Mouse (Mus musculus) C2C12 (cell line): Measurements from ENCODE around the gene Bcr. TPM values are rescaled to one million over a fixed set of nuclear protein-coding genes. Genes with fewer than 3 reads are reported as not detected.

Experiments used
- H3K27me3 ChIP-seq: one replicate; pipeline ENCODE4 v1.6.1; 2011; ENCODE audit not compliant: control insufficient read depth, insufficient read depth, insufficient read length
- H3K36me3 ChIP-seq: one replicate; pipeline ENCODE4 v1.6.1; 2011; ENCODE audit not compliant: control insufficient read depth, insufficient read depth
- H3K4me3 ChIP-seq: one replicate; pipeline ENCODE4 v1.5.1; 2011; ENCODE audit warnings: mild to moderate bottlenecking, control low read depth; ENCODE audit not compliant: poor library complexity, insufficient read depth, severe bottlenecking
- H3K79me2 ChIP-seq: one replicate; pipeline ENCODE4 v1.6.1; 2011; ENCODE audit not compliant: control insufficient read depth, insufficient read depth
- H3K79me3 ChIP-seq: one replicate; pipeline ENCODE4 v1.6.1; 2011; ENCODE audit warnings: low read depth, control low read depth
- H3ac ChIP-seq: one replicate; pipeline ENCODE3; 2011; ENCODE audit warnings: low read depth; ENCODE audit not compliant: control insufficient read depth, insufficient read length
- CEBPB ChIP-seq: IDR thresholded peaks from one replicate; pipeline ENCODE4 v1.6.1; 2011; ENCODE audit warnings: low read depth, mild to moderate bottlenecking, control low read depth, moderate library complexity
- CTCF ChIP-seq: IDR thresholded peaks from one replicate; pipeline ENCODE4 v1.5.1; 2011; ENCODE audit not compliant: control insufficient read depth, insufficient read depth, insufficient read length
- FOSL1 ChIP-seq: IDR thresholded peaks from one replicate; pipeline ENCODE4 v1.8.0; 2011; ENCODE audit warnings: mild to moderate bottlenecking, low read length; ENCODE audit not compliant: poor library complexity, insufficient read depth, severe bottlenecking
- MAX ChIP-seq: IDR thresholded peaks from one replicate; pipeline ENCODE4 v1.6.1; 2011; ENCODE audit warnings: mild to moderate bottlenecking, control low read depth
- MYOD1 ChIP-seq: IDR thresholded peaks from one replicate; pipeline ENCODE4 v1.6.1; 2011; ENCODE audit warnings: low read depth; ENCODE audit not compliant: control insufficient read depth, insufficient read length
- MYOG ChIP-seq: IDR thresholded peaks from one replicate; pipeline ENCODE4 v1.6.1; 2011; ENCODE audit not compliant: control insufficient read depth, insufficient read length; ENCODE audit errors: extremely low read depth
- USF1 ChIP-seq: IDR thresholded peaks from one replicate; pipeline ENCODE4 v1.6.1; 2011; ENCODE audit warnings: low read depth, mild to moderate bottlenecking, control low read depth, moderate library complexity
- polyA plus RNA-seq: library from polyadenylated mRNA; unstranded; fragments of >200 nt; fragmentation: generic; extraction: Trizol; gene quantifications from one replicate; pipeline ENCODE4 v1.2.1, GENCODE M21; 2012; ENCODE audit warnings: missing spikeins

Bcr gene
- polyA plus RNA-seq, 1 experiment = 16.1 TPM

GRCm38 (mm10) chr10:75111446-75112201 is 51.2 kb downstream of the Bcr start:
- Histone ChIP-seq H3K36me3 (peaks cover 9% of the 10 kb centered on the region), H3ac (no peak overlapping the region), H3K27me3 (no peaks in the 10 kb centered on the region), H3K4me3 (no peak overlapping the region), H3K79me2 (peaks cover 94% of the 10 kb centered on the region), H3K79me3 (peaks cover 38% of the 10 kb centered on the region)
- TF ChIP-seq FOSL1 (no peak), CEBPB (no peak), MYOG (no peak), MAX (no peak), MYOD1 (no peak), CTCF (no peak), USF1 (no peak)

DNA sequence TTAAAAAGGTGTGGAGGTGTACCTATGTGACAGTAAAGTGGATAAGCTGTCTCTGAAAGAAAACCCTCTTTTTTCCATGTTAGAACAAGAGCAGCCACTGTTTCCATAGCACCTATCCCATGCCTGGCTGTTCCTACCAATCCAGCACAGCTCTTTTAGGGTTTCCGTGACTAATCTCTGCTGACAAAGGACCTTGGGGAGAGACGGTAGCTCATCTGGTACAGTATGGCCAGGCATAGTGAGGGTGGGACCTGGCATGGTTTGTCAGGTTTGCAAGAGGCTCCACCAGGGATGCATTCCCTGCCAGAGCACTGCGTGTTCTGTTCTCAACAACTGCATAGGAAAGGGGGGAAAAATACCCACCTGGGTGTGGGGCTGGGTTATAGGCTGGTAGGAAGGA is 52.0 kb downstream of the Bcr start:
- Histone ChIP-seq H3K79me2 (peaks cover 94% of the 10 kb centered on the region), H3ac (no peak overlapping the region), H3K79me3 (peaks cover 38% of the 10 kb centered on the region), H3K4me3 (no peak overlapping the region), H3K27me3 (no peaks in the 10 kb centered on the region), H3K36me3 (peaks cover 9% of the 10 kb centered on the region)
- TF ChIP-seq CEBPB (no peak), FOSL1 (no peak), CTCF (no peak), MAX (no peak), MYOD1 (no peak)

DNA sequence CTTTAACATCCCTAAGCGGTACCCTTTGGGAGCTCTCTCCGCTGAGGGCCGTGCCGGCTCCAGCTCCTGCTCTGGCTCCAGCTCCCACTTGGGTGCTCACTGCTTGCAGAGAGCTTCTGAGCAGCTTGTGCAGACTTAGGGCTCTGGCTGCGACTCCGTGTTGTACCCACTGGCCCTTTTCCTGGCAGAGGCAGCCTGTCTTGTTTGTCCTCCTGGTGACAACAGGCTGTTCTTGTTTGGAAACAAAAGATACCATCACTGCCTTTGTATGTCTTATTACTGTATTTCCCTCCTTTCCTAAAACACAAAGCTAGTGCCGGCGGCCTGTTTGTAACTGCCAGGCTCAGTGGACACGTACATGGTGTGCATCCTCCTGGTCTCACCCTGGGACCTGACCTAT is 53.2 kb downstream of the Bcr start:
- H3K27me3 ChIP-seq = no peaks in the 10 kb centered on the region
- peaks cover 94% of the 10 kb centered on the region for H3K79me2 ChIP-seq
- H3K4me3 ChIP-seq = no peak overlapping the region
- peaks cover 9% of the 10 kb centered on the region for H3K36me3 ChIP-seq
- H3K79me3 ChIP-seq = peaks cover 32% of the 10 kb centered on the region
- TF ChIP-seq MYOD1 (no peak), FOSL1 (no peak), MYOG (no peak)
- no peak overlapping the region for H3ac ChIP-seq

DNA sequence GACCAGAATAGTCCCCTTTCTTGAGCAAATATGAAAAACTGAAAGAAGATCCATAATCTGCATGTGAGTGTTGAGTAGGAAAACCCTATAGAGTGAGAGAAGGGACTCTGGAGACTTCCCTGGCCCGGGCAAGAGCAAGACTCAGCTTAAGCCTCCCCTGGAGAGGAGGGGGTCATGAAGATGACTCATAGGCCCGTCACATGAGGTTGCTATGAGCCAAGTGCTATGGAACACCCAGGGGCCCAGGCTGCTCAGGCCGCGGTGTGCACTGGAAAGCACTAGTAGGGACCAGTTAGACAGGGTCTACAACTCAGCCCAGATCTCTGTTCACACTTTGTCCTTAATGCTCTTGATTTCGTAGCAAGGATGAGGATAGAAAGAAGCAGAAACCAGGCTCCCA is 54.8 kb downstream of the Bcr start:
- no peak for TF ChIP-seq MYOG
- no peak for TF ChIP-seq USF1
- no peak for TF ChIP-seq CEBPB
- TF ChIP-seq MAX = no peak
- TF ChIP-seq CTCF = no peak
- TF ChIP-seq MYOD1 = no peak
- TF ChIP-seq FOSL1 = no peak
- Histone ChIP-seq H3K79me2 (peaks cover 87% of the 10 kb centered on the region), H3K79me3 (peaks cover 26% of the 10 kb centered on the region), H3K27me3 (no peaks in the 10 kb centered on the region), H3K4me3 (no peak overlapping the region), H3K36me3 (peaks cover 9% of the 10 kb centered on the region), H3ac (no peak overlapping the region)

GRCm38 (mm10) chr10:75116842-75117457 is 56.6 kb downstream of the Bcr start:
- Histone ChIP-seq H3K27me3 (no peaks in the 10 kb centered on the region), H3K4me3 (no peak overlapping the region), H3K79me2 (peaks cover 77% of the 10 kb centered on the region), H3K79me3 (peaks cover 15% of the 10 kb centered on the region), H3K36me3 (peaks cover 4% of the 10 kb centered on the region), H3ac (no peak overlapping the region)
- no peak for TF ChIP-seq MYOG
- no peak for TF ChIP-seq CTCF
- no peak for TF ChIP-seq FOSL1
- TF ChIP-seq MAX = no peak
- no peak for TF ChIP-seq MYOD1
- TF ChIP-seq USF1 = no peak
- no peak for TF ChIP-seq CEBPB

GRCm38 (mm10) chr10:75118444-75118843 is 58.1 kb downstream of the Bcr start:
- peaks cover 4% of the 10 kb centered on the region for H3K36me3 ChIP-seq
- no peak for TF ChIP-seq MYOG
- H3K27me3 ChIP-seq = no peaks in the 10 kb centered on the region
- H3K79me3 ChIP-seq = peaks cover 18% of the 10 kb centered on the region
- H3K4me3 ChIP-seq = no peak overlapping the region
- peaks cover 80% of the 10 kb centered on the region for H3K79me2 ChIP-seq
- no peak overlapping the region for H3ac ChIP-seq
